Mouse (Mus musculus): Measurements from ENCODE around the gene Tnfrsf14. TPM values are rescaled to one million over a fixed set of nuclear protein-coding genes. Genes with fewer than 3 reads are reported as not detected.

The Tnfrsf14 gene
- total and polyA plus RNA-seq, 3 experiments, result 8.2 to 13.4 TPM; not detected in 1

DNA sequence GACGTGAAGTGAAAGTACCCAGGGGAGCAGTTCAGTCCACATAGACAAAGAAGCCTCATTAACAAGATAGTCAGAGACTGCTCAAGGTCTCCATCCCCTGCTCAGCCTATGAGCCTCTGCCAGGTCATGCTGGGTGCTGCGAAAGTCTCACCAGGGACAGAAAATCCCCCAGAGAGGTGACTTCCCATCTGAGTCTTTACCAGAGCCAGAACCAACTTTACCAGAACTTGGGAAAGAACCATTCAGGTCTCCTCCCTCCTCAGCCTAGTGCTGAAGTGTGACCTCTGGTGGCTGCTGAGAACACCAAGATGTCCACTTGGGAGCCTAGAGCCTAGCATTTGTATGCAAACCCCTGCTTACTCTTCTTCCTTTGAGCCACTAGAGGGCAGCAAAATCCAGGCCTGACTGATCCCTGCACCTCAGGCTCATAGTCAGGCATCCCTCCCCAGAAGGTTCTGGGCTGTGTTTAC, 15.8 kb upstream of the Tnfrsf14 start:
- Histone ChIP-seq H3K27ac (ENCODE audit: control insufficient read depth, low read depth, low read length) (peak overlapping the region; percentile 19; the same call in 1 of the 2 replicates), H3K27me3 (ENCODE audit: control insufficient read depth in 1 of 2, insufficient read depth in 2 of 2, low read length in 2 of 2) (no peaks in the 10 kb centered on the region), H3K9me3 (replicated peaks; ENCODE audit: insufficient read depth, low read length) (no peaks in the 10 kb centered on the region), H3K36me3 (ENCODE audit: control insufficient read depth in 1 of 2, insufficient read depth in 2 of 2, low read length in 2 of 2) (peaks cover 0 to 7% of the 10 kb centered on the region in 2 experiments; a peak in 2 of 4 replicates), H3K4me3 (ENCODE audit: control insufficient read depth in 1 of 2, insufficient read depth in 1 of 2, low read depth in 2 of 2, low read length in 2 of 2) (peak overlapping the region; percentile 28 to 38), H3K79me2 (ENCODE audit: control insufficient read depth, insufficient read depth, low read length, poor library complexity) (no peaks in the 10 kb centered on the region), H3K9ac (ENCODE audit: control insufficient read depth, low read depth, low read length, poor library complexity, severe bottlenecking) (peak overlapping the region; percentile 46), H3K4me1 (ENCODE audit: control insufficient read depth in 1 of 2, insufficient read depth in 2 of 2, low read length in 2 of 2) (peaks cover 0 to 21% of the 10 kb centered on the region in 2 experiments; a peak in 3 of 4 replicates)
- DNase-seq (ENCODE audit: low read depth, low spot score), result peak; percentile 94
- peak; percentile 87 for TF ChIP-seq ZC3H11A (IDR thresholded peaks at IDR 0.05; ENCODE audit: low read depth, low read length)
- TF ChIP-seq ETS1 (IDR thresholded peaks at IDR 0.05; ENCODE audit: low read depth, low read length), result 0 out of 2 replicates have a peak, but pooled peaks have one; percentile 30
- TF ChIP-seq RCOR1 (IDR thresholded peaks at IDR 0.05; ENCODE audit: low read depth, low read length), result peak; percentile 23; the same call in 1 of the 2 replicates
- 0 out of 2 replicates have a peak, but pooled peaks have one; percentile 21 for TF ChIP-seq TBP (IDR thresholded peaks at IDR 0.05; ENCODE audit: low read depth, low read length)
- TF ChIP-seq SIN3A (IDR thresholded peaks at IDR 0.05; ENCODE audit: low read length), result peak; percentile 84
- TF ChIP-seq JUND (IDR thresholded peaks at IDR 0.05; ENCODE audit: low read depth, low read length), result 0 out of 2 replicates have a peak, but pooled peaks have one; percentile 61
- peak; percentile 56 for TF ChIP-seq MXI1 (IDR thresholded peaks at IDR 0.05; ENCODE audit: low read depth, low read length)
- no peak for TF ChIP-seq EP300 (IDR thresholded peaks at IDR 0.05; ENCODE audit: low read depth in 1 of 2, low read length in 2 of 2)
- TF ChIP-seq ZMIZ1 (IDR thresholded peaks at IDR 0.05; ENCODE audit: low read depth, low read length), result no peak
- TF ChIP-seq HCFC1 (IDR thresholded peaks at IDR 0.05; ENCODE audit: low read depth, low read length), result peak; percentile 67
- TF ChIP-seq NELFE (IDR thresholded peaks at IDR 0.05; ENCODE audit: low read depth, low read length), result no peak
- peak; percentile 77 to 97 (median 89); a peak in 5 of 6 replicates for TF ChIP-seq CTCF (IDR thresholded peaks at IDR 0.05 in 2 of 3, conservative IDR thresholded peaks at IDR 0.05 in 1 of 3; ENCODE audit: control insufficient read depth in 1 of 3, insufficient read depth in 1 of 3, low read depth in 2 of 3, low read length in 3 of 3, poor library complexity in 1 of 3, severe bottlenecking in 1 of 3)
- TF ChIP-seq SMC3 (IDR thresholded peaks at IDR 0.05; ENCODE audit: low read depth, low read length), result peak; percentile 97
- TF ChIP-seq BHLHE40 (IDR thresholded peaks at IDR 0.05; ENCODE audit: borderline replicate concordance, low read depth, low read length), result 0 out of 2 replicates have a peak, but pooled peaks have one; percentile 59
- TF ChIP-seq TAL1 (IDR thresholded peaks at IDR 0.05; ENCODE audit: low read length), result no peak
- TF ChIP-seq NRF1 (IDR thresholded peaks at IDR 0.05; ENCODE audit: insufficient read depth, low read depth, low read length, poor library complexity, severe bottlenecking), result no peak
- peak; percentile 85 for TF ChIP-seq RAD21 (IDR thresholded peaks at IDR 0.05; ENCODE audit: low read depth, low read length)
- peak; percentile 58; the same call in 1 of the 2 replicates for TF ChIP-seq MYC (IDR thresholded peaks at IDR 0.05; ENCODE audit: low read depth, low read length)

GRCm38 (mm10) chr4:154943323-154944039, 15.1 kb upstream of the Tnfrsf14 start:
- TF ChIP-seq NELFE (IDR thresholded peaks at IDR 0.05; ENCODE audit: low read depth, low read length), result no peak
- no peak for TF ChIP-seq GABPA (IDR thresholded peaks at IDR 0.05; ENCODE audit: low read depth, low read length)
- TF ChIP-seq POLR2AphosphoS5 (IDR thresholded peaks at IDR 0.05; ENCODE audit: borderline replicate concordance, low read depth, low read length), result no peak; the same call in 1 of the 2 replicates
- no peak for TF ChIP-seq NRF1 (IDR thresholded peaks at IDR 0.05; ENCODE audit: insufficient read depth, low read depth, low read length, poor library complexity, severe bottlenecking)
- no peak for TF ChIP-seq RAD21 (IDR thresholded peaks at IDR 0.05; ENCODE audit: low read depth, low read length)
- TF ChIP-seq USF1 (IDR thresholded peaks at IDR 0.05; ENCODE audit: low read depth, low read length), result no peak
- no peak for TF ChIP-seq RCOR1 (IDR thresholded peaks at IDR 0.05; ENCODE audit: low read depth, low read length)
- TF ChIP-seq USF2 (IDR thresholded peaks at IDR 0.05; ENCODE audit: borderline replicate concordance in 1 of 2, insufficient read depth in 1 of 2, low read depth in 1 of 2, low read length in 2 of 2), result no peak
- TF ChIP-seq MYB (IDR thresholded peaks at IDR 0.05; ENCODE audit: low read depth, low read length), result no peak
- no peak for TF ChIP-seq JUND (IDR thresholded peaks at IDR 0.05; ENCODE audit: low read depth, low read length)
- no peak for TF ChIP-seq TAL1 (IDR thresholded peaks at IDR 0.05; ENCODE audit: low read length)
- no peak for TF ChIP-seq MEF2A (IDR thresholded peaks at IDR 0.05; ENCODE audit: extremely low read depth, insufficient replicate concordance, low read depth, low read length, poor library complexity, severe bottlenecking)
- no peak for TF ChIP-seq CHD2 (IDR thresholded peaks at IDR 0.05; ENCODE audit: low read length)
- no peak for TF ChIP-seq MXI1 (IDR thresholded peaks at IDR 0.05; ENCODE audit: low read depth, low read length)
- no peak for TF ChIP-seq TBP (IDR thresholded peaks at IDR 0.05; ENCODE audit: low read depth, low read length)
- no peak for TF ChIP-seq ZMIZ1 (IDR thresholded peaks at IDR 0.05; ENCODE audit: low read depth, low read length)
- TF ChIP-seq POLR2A (IDR thresholded peaks at IDR 0.05; ENCODE audit: control insufficient read depth in 1 of 2, insufficient read depth in 1 of 2, low read depth in 1 of 2, low read length in 2 of 2, poor library complexity in 1 of 2), result no peak
- no peak for TF ChIP-seq HCFC1 (IDR thresholded peaks at IDR 0.05; ENCODE audit: low read depth, low read length)
- no peak; the same call in 1 of the 2 replicates for TF ChIP-seq SIN3A (IDR thresholded peaks at IDR 0.05; ENCODE audit: low read length)
- Histone ChIP-seq H3K9me3 (replicated peaks; ENCODE audit: insufficient read depth, low read length) (no peaks in the 10 kb centered on the region), H3K4me3 (ENCODE audit: control insufficient read depth in 1 of 2, insufficient read depth in 1 of 2, low read depth in 2 of 2, low read length in 2 of 2) (peak overlapping the region; percentile 28 to 38), H3K36me3 (ENCODE audit: control insufficient read depth in 1 of 2, insufficient read depth in 2 of 2, low read length in 2 of 2) (peaks cover 0 to 7% of the 10 kb centered on the region in 2 experiments; a peak in 2 of 4 replicates), H3K27ac (ENCODE audit: control insufficient read depth, low read depth, low read length) (peak overlapping the region; percentile 79; the same call in 1 of the 2 replicates), H3K27me3 (ENCODE audit: control insufficient read depth in 1 of 2, insufficient read depth in 2 of 2, low read length in 2 of 2) (no peaks in the 10 kb centered on the region), H3K79me2 (ENCODE audit: control insufficient read depth, insufficient read depth, low read length, poor library complexity) (no peaks in the 10 kb centered on the region), H3K4me1 (ENCODE audit: control insufficient read depth in 1 of 2, insufficient read depth in 2 of 2, low read length in 2 of 2) (peaks cover 0 to 21% of the 10 kb centered on the region in 2 experiments; a peak in 3 of 4 replicates), H3K9ac (ENCODE audit: control insufficient read depth, low read depth, low read length, poor library complexity, severe bottlenecking) (peak overlapping the region; percentile 46)
- no peak for DNase-seq (ENCODE audit: low read depth, low spot score)

All from MEL (cell line).